Mouse (Mus musculus) C2C12 (cell line): ENCODE measurements at regions not wholly inside any gene's neighbourhood (a gene's known extent, or its start where the extent isn't known, plus 50 kb on each side); places are given as distances from the start of the nearest gene placed in this dataset.

ENCODE experiments used
- CTCF ChIP-seq: IDR thresholded peaks from one replicate; pipeline ENCODE4 v1.5.1; 2011; ENCODE audit not compliant: control insufficient read depth, insufficient read depth, insufficient read length
- MAX ChIP-seq: IDR thresholded peaks from one replicate; pipeline ENCODE4 v1.6.1; 2011; ENCODE audit warnings: mild to moderate bottlenecking, control low read depth
- MYOD1 ChIP-seq: IDR thresholded peaks from one replicate; pipeline ENCODE4 v1.6.1; 2011; ENCODE audit warnings: low read depth; ENCODE audit not compliant: control insufficient read depth, insufficient read length
- USF1 ChIP-seq: IDR thresholded peaks from one replicate; pipeline ENCODE4 v1.6.1; 2011; ENCODE audit warnings: low read depth, mild to moderate bottlenecking, control low read depth, moderate library complexity

- no peak for TF ChIP-seq MYOD1
- no peak for TF ChIP-seq CTCF
- no peak for TF ChIP-seq MAX
- no peak for TF ChIP-seq USF1
These were observed 137.2 kb downstream of the Gm13691 start for GRCm38 (mm10) chr2:84127586-84127985.
